Mouse (Mus musculus) adrenal gland, adult 10 weeks (tissue): Measurements from ENCODE around the gene Ctnnb1. TPM values are rescaled to one million over a fixed set of nuclear protein-coding genes. Genes with fewer than 3 reads are reported as not detected.

Experiments
- polyA plus RNA-seq: library from polyadenylated mRNA; stranded (reverse); fragments of 350-450 nt; fragmentation: Illumina TruSeq; extraction: RNeasy Lipid Tissue Mini Kit (QIAGEN cat#74804); gene quantifications from one replicate; pipeline ENCODE4 v1.2.3, GENCODE M21; 2014; ENCODE audit warnings: low read depth, low replicate concordance

Ctnnb1 gene
- 1,637 TPM for polyA plus RNA-seq

DNA sequence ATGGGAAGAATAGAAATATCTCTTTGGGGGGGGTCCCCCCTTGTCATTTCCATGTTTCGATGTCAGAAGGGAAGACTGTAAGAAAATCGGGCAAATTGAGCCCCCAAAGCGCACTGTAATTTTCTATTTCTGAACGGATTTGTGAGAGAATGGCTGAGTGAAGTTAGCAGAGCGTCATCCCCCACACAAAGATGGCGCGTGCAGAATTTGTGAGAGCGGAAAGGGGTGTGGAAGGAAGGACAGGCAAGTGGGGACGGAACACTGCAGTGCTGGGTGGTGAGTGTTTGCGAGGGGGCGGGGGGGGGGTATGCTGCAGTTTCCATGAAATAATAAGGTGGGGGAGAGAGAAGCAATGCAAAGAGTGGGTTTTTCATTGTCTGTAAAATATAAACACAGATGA, at the start of gene Ctnnb1:
TSS of gene Ctnnb1 (plus strand) at position 136 of the 400 bp plus-strand sequence.

